Mouse (Mus musculus): ENCODE measurements at regions not wholly inside any gene's neighbourhood (a gene's known extent, or its start where the extent isn't known, plus 50 kb on each side); places are given as distances from the start of the nearest gene placed in this dataset.

DNA sequence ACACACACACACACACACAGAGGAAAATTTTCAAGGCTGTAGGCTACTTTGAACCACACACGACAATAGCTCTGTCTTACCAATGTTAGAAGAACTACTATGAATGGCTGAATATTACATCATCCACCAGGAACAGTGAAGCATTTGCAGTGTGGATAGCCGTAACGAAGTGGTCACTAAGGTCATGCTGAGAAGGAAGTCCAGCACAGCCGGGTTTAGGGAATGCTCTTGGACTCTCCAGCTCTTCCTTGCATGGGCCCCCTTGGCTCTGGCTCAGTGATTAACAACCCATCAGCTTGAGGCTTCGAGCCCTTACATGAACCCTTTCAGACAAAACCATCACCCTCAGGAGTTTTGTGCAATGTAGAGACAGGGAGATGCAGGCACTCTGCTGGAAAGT, 245.3 kb downstream of the Adamts20 start:
- no peak for DNase-seq

- no peak for DNase-seq
Measured at GRCm38 (mm10) chr15:94216703-94217102, 248.5 kb downstream of the Adamts20 start.

DNA sequence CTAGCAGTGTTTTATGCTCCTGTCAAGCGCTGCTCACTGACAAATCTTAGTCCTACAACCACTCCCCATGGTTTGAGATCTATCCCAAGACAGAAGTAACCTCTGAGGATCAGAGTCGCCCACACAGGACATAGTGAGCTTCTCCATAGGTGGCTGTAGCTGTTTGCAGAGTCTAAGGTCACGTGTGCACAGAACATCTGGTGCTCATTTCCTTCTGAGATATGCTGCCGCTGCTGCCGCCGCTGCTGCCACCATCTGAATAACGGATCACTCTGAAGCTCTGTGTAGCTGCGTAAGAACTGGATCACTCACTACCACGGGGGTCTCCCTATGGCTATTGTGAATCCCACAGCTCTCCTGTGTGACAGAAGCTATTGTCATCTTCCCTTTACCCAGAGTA, 250.8 kb downstream of the Adamts20 start:
- no peak for DNase-seq

DNA sequence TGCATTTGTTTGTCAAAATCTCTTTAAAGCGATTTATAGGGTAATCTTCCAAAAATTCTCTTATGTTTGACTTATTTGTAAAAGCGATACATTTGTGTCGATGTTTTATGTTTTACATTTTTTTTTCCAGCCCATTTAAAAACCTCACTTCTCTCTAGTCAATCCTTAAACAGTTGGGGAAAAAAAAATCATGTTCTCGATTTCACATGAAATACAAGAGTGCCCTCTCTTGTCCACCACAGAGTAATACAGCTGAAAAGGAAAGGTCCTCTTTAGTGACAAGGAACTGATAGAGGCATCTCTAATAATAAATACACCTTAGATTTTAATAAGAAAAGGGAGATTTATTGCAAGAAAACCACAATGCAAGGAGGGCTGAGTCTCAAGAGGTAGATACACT, 251.8 kb downstream of the Adamts20 start:
- no peak for DNase-seq

DNA sequence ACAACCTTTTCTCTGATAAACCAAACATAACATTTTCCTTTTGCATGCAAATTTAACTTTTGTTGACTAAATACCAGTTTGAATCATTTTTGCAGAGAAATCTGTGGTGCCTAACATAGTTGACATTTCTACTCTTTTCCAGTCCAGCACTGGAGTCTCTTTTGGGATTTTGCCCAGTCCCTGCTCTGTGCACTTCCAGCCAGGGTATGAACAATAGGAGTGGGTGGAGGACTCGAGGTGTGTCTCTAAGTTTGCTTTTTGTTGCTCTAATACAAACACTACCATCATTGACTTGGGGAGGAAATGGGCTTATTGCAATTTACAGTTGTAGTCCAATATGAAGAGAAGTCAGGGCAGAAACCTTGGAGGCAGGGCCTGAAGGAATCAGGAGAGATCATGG, 256.7 kb downstream of the Adamts20 start:
- DNase-seq: no peak

- no peak for DNase-seq
Measured at GRCm38 (mm10) chr15:94206454-94206853, 258.8 kb downstream of the Adamts20 start.

DNA sequence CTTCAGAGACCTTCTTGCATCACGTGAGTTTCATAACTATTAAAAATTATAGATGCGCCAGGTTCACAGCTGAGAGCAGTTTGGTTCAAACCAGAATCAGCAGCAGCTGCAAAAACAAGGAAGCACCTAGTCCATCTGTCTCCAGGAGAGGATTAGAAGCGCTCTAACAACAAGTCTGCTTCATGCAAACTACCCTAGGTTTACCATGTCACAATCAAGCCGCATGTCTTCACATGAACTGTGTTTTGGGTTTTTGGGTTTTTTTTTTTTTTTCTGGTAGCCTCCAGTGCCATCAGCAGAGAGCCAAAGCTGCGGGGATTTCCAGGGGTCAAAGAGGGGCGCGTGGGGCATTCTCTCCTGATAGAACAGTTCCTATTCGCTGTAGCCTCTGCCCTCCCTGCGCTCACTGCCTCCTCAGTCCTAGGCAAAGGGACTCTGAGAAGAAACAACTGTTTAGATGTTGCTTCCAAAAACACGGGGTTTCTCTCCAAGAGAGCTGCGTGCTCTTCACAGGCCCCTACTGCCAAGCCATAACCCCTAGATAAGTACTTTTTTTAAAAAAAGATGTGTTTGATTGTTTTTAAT, 259.8 kb downstream of the Adamts20 start:
- DNase-seq: no peak

DNA sequence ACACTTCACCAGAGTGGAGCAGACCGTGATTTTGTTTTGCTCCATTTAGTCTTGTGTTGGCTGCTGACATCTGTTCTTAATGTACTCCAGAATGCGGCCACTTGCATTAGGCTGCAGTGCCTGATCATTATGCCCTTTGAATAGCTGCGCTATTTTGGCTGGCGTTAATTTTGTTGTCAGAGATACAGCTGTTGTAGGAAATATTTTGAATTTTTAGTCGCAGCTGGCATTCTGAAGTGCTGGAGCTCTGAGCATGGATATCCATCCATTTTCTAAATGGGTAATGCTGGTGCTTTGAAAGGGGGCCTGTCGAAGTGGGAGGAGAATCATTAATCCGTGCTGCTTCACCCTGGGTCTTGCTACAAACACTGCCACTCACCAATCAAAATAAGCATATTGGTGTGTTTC, 275.1 kb downstream of the Adamts20 start:
- no peak for DNase-seq

- no peak for DNase-seq
Measured at GRCm38 (mm10) chr15:94187588-94187987, 277.6 kb downstream of the Adamts20 start.

DNA sequence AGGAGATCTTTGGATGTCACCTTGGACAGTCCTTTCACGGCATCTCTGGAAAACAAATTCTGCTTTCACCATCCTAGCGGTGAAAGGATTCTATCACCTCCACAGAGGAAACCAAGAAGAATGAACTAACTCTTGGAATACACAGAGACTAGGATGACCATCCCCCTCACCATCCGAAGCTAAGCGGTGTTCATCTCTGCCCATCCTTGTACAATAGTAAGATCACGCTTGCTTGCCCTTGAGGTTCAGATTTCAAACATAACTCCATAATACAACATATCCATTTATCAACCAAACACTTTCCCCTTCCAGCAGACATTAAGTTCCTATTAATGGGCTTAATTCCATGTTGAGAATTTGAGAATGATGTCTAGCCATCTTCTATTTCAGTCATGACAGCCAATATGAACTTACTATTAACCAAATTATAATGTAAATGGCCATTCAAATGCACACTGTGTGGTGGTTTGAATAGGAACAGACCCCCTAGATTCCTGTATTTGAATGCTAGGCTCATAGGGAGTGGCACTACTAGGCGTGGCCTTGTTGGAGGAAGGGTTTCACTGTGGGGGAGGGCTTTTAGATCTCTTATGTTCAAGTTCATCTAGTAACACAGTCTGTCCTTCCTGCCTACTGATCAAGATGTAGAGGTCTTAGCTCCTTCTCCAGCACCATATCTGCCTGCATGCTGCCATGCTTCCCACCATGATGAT, 281.4 kb downstream of the Adamts20 start:
- DNase-seq: no peak

DNA sequence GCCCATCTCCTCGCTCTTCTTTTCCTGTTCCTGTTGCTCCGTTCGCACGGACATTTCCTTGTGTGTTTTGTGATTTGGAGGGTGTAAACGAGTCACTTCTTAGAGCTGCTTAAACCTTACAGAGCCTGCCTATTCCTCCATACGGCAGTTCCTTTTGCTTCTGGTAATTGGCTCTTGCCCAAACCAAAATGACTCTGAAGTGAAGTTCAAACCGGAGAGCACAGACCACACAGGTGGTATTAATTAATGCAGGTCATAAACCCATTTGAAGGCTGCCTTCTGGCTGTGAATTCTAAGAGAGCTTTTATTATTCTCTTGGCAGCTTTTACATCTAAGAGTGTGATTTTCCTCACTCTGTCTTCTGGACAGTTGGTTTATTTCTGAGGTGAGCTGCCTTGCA, 291.1 kb downstream of the Adamts20 start:
- DNase-seq: peak in 1 of 2 experiments; percentile 28

- no peak for DNase-seq
Measured at GRCm38 (mm10) chr15:94160806-94161205, 304.4 kb downstream of the Adamts20 start.

- peak; percentile 41 to 51 for DNase-seq
Measured at GRCm38 (mm10) chr15:94139534-94139958, 325.7 kb downstream of the Adamts20 start.

GRCm38 (mm10) chr15:94137159-94137952, 327.9 kb downstream of the Adamts20 start:
- no peak for DNase-seq

DNA sequence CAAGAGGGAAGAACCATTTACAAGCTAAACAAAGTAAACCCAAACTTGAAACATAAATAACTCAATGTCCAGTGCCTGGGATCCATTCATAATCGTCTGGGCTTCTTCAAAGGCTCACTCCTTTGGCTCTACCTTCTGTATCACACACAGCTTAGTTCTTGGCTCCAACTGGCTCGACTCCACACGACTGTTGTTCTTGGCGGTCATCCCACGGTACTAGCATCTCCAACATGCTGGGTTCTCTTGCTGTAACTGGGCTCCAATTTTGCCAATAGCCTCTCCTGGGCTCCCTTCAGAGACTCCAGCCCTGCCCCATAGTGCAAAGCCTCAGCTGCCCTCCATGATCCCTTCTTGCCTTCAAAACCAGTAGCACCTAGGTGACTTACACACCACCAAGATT, 352.4 kb downstream of the Adamts20 start:
- DNase-seq: peak; percentile 4 to 31

GRCm38 (mm10) chr15:94107186-94107716, 358.0 kb downstream of the Adamts20 start:
- DNase-seq: peak; percentile 1 to 21

DNA sequence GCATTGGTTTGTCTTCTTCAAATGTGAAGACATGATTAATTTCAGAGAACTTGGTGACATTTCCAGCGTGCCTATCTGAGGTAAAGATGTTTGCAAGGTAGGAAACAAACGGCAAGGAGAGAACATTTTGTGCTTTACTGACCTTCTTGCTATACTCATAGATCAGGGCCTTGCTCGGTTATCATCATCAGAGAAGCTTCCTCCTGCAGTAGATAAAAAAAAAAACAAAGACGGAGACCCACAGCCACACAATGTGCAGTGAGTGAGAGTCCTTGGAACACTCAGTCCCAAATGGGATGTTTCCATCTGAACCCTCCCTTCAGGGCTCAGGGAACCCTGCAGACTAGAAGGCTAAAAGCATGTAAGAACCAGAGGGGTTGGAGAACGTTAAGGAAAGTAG, 374.6 kb downstream of the Adamts20 start:
- no peak for DNase-seq

DNA sequence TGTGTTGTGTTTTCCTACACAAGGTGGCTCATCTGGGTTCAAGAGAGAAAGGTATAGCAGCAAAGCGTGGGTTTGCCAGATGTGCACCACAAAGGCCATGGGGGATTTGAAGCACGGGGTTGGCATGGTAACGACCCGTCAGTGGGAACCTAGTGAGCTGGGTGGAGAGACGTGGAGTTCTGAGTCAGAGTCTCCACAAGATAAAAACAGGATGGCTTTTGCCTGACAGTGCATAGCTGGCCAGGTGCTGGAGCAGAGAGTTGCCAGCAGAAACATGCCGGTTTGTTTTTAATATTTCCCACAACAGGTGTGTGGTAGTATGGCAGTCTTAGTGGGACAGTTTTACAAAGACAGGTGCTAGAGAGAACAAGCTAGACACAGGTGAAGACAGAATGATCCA, 375.4 kb downstream of the Adamts20 start:
- DNase-seq: no peak

- DNase-seq: peak; percentile 28 to 29
Measured at GRCm38 (mm10) chr15:94082369-94082768, 382.8 kb downstream of the Adamts20 start.

DNA sequence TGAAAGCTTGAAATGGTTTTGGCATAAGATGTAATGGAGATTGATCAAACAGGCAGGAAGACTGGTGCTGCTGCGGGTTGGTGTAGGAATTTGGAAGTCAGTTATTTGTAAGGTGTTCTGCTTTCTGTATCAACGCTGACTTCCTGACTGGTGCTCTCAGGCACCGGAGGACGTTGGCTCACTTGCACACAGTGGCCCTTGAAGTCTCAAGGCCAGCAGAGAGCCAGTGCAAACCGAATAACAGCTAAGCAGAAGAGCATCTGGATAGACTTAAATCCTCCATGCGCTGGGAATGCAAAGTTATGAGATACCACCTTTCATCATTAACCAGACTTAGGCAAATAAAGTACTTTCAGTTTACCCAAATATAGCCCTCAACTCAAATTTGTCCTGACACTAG, 388.2 kb downstream of the Adamts20 start:
- DNase-seq: no peak

DNA sequence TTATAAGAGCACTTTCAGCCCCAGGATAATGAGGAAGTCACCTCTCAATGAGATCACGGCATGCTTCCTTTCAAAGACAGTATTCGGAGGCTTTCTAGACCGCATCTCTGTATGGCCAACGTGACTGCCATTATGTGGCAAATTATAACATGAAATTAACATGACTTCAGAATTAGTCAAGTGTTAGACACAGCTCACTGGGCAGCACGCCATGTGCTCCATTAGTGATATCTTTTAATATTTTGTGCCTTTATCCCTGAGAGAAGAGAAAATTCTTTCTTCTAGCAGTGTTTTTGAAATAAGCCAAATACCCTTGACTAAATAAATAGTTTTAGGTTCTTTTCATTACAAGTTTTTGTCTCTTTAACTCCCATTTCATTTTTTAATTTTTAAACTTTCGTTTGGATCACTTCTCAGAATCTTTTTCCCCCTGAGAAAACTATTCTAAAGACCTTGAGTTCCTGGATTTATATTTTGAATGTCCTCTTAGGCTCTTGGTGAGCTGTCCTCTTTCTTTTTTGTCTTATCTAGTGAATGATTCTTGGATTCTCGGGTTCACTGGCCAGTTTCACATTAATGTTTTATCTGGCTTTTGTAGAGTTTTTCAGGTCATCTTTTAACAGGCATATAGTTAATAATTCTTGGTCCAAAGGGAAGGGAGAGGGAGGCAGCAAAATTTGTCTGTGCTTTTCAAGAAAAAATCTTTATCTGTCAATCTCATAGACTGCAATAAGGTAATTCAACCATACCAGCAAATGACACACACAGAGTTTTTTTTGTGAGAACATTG, 390.9 kb downstream of the Adamts20 start:
- peak in 1 of 2 experiments; percentile 50 for DNase-seq

DNA sequence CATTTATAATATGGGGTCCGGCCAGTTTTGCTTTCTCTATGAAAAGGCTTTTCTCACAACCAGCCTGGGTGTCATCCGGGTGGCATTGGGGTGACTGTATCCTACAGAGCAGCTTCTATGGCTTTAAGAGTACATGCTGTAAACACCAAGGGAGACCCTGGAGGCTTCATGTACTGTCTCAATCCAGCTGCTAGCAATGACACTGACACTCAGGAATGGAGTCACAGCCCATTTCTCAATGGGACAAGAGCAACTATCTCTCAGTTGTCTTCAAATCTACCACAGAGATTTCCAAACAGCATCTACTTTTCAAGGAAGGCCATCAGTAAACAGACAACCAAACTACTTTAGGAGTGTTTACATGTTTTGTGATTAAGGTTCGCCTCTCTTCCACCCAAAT, 397.5 kb downstream of the Adamts20 start:
- DNase-seq: no peak

Data from kidney, postnatal 36 days (tissue).